Mouse (Mus musculus): Measurements from ENCODE around the gene Nrtn. TPM values are rescaled to one million over a fixed set of nuclear protein-coding genes. Genes with fewer than 3 reads are reported as not detected.
A peak's percentile ranks its signal among the peaks of the same experiment; 100 is the strongest.

The Nrtn gene
- polyA plus RNA-seq, 1 experiment, result 0.78 TPM

GRCm38 (mm10) chr17:56759261-56759660 lies 1.9 kb upstream of the Nrtn start:
- Histone ChIP-seq H3K27me3 (ENCODE audit: control insufficient read depth, insufficient read depth, insufficient read length) (peaks cover 32% of the 10 kb centered on the region), H3K4me3 (no peak overlapping the region), H3K79me2 (ENCODE audit: control insufficient read depth, insufficient read depth) (no peaks in the 10 kb centered on the region), H3K4me2 (ENCODE audit: low read depth) (no peak overlapping the region), H3K36me3 (ENCODE audit: control insufficient read depth, insufficient read depth) (no peaks in the 10 kb centered on the region), H3ac (ENCODE audit: control insufficient read depth, insufficient read length) (no peak overlapping the region)
- TF ChIP-seq MYOD1 (IDR thresholded peaks at IDR 0.05; ENCODE audit: control insufficient read depth in 1 of 3, insufficient read length in 2 of 3, low read depth in 2 of 3) (no peak), REST (IDR thresholded peaks at IDR 0.05; ENCODE audit: insufficient read depth, insufficient read length) (no peak), TCF3 (IDR thresholded peaks at IDR 0.05; ENCODE audit: insufficient read length, low read depth) (no peak), E2F4 (IDR thresholded peaks at IDR 0.05; ENCODE audit: insufficient read depth) (no peak), MYOG (IDR thresholded peaks at IDR 0.05; ENCODE audit: control insufficient read depth in 1 of 3, insufficient read depth in 1 of 3, insufficient read length in 2 of 3, low read depth in 2 of 3) (no peak), POLR2A (IDR thresholded peaks at IDR 0.05; ENCODE audit: insufficient read length, low read depth) (no peak), SRF (IDR thresholded peaks at IDR 0.05; ENCODE audit: control insufficient read depth, insufficient read length, low read depth) (no peak), POLR2AphosphoS2 (IDR thresholded peaks at IDR 0.05; ENCODE audit: insufficient read length, low read depth) (no peak)

- Histone ChIP-seq H3K79me2 (ENCODE audit: control insufficient read depth, insufficient read depth) (no peaks in the 10 kb centered on the region), H3K27me3 (ENCODE audit: control insufficient read depth, insufficient read depth, insufficient read length) (peaks cover 37% of the 10 kb centered on the region), H3ac (ENCODE audit: control insufficient read depth, insufficient read length) (no peak overlapping the region), H3K4me3 (no peak overlapping the region), H3K36me3 (ENCODE audit: control insufficient read depth, insufficient read depth) (no peaks in the 10 kb centered on the region), H3K4me2 (ENCODE audit: low read depth) (no peak overlapping the region)
- TF ChIP-seq POLR2A (IDR thresholded peaks at IDR 0.05; ENCODE audit: insufficient read length, low read depth), result no peak
- no peak for TF ChIP-seq CEBPB (IDR thresholded peaks at IDR 0.05; ENCODE audit: insufficient read depth, poor library complexity, severe bottlenecking)
- no peak for TF ChIP-seq SRF (IDR thresholded peaks at IDR 0.05; ENCODE audit: control insufficient read depth, insufficient read length, low read depth)
- no peak for TF ChIP-seq E2F4 (IDR thresholded peaks at IDR 0.05; ENCODE audit: insufficient read depth)
- no peak for TF ChIP-seq MYOD1 (IDR thresholded peaks at IDR 0.05; ENCODE audit: control insufficient read depth in 1 of 3, insufficient read length in 2 of 3, low read depth in 2 of 3)
Measured at GRCm38 (mm10) chr17:56758132-56758531, 802 bp upstream of the Nrtn start.

- no peak overlapping the region for H3ac ChIP-seq (ENCODE audit: control insufficient read depth, insufficient read length)
- H3K79me2 ChIP-seq (ENCODE audit: control insufficient read depth, insufficient read depth), result no peaks in the 10 kb centered on the region
- peak overlapping the region; percentile 50 for H3K4me2 ChIP-seq (ENCODE audit: low read depth)
- no peak overlapping the region for H3K4me3 ChIP-seq
- TF ChIP-seq POLR2A (IDR thresholded peaks at IDR 0.05; ENCODE audit: insufficient read length, low read depth), result no peak
- no peak for TF ChIP-seq TCF12 (IDR thresholded peaks at IDR 0.05; ENCODE audit: insufficient read depth, poor library complexity, severe bottlenecking)
- no peak for TF ChIP-seq SRF (IDR thresholded peaks at IDR 0.05; ENCODE audit: control insufficient read depth, insufficient read length, low read depth)
- no peak for TF ChIP-seq REST (IDR thresholded peaks at IDR 0.05; ENCODE audit: insufficient read depth, insufficient read length)
- no peak for TF ChIP-seq MYOD1 (IDR thresholded peaks at IDR 0.05; ENCODE audit: control insufficient read depth in 1 of 3, insufficient read length in 2 of 3, low read depth in 2 of 3)
- no peak for TF ChIP-seq USF1 (IDR thresholded peaks at IDR 0.05; ENCODE audit: low read depth)
- no peak for TF ChIP-seq E2F4 (IDR thresholded peaks at IDR 0.05; ENCODE audit: insufficient read depth)
- TF ChIP-seq CEBPB (IDR thresholded peaks at IDR 0.05; ENCODE audit: insufficient read depth, poor library complexity, severe bottlenecking), result no peak
- TF ChIP-seq MAX (IDR thresholded peaks at IDR 0.05; ENCODE audit: low read depth), result no peak
- TF ChIP-seq MYOG (IDR thresholded peaks at IDR 0.05; ENCODE audit: control insufficient read depth in 1 of 3, insufficient read depth in 1 of 3, insufficient read length in 2 of 3, low read depth in 2 of 3), result no peak
- TF ChIP-seq TCF3 (IDR thresholded peaks at IDR 0.05; ENCODE audit: insufficient read length, low read depth), result no peak
- no peaks in the 10 kb centered on the region for H3K36me3 ChIP-seq (ENCODE audit: control insufficient read depth, insufficient read depth)
- peaks cover 44% of the 10 kb centered on the region for H3K27me3 ChIP-seq (ENCODE audit: control insufficient read depth, insufficient read depth, insufficient read length)
Measured at GRCm38 (mm10) chr17:56756703-56757399, 479 bp downstream of the Nrtn start.

- no peak overlapping the region for H3K4me3 ChIP-seq
- no peak overlapping the region for H3ac ChIP-seq (ENCODE audit: control insufficient read depth, insufficient read length)
- H3K36me3 ChIP-seq (ENCODE audit: control insufficient read depth, insufficient read depth), result no peaks in the 10 kb centered on the region
- H3K4me2 ChIP-seq (ENCODE audit: low read depth), result no peak overlapping the region
- H3K27me3 ChIP-seq (ENCODE audit: control insufficient read depth, insufficient read depth, insufficient read length), result peaks cover 49% of the 10 kb centered on the region
- TF ChIP-seq TCF12 (IDR thresholded peaks at IDR 0.05; ENCODE audit: insufficient read depth, poor library complexity, severe bottlenecking) (no peak), E2F4 (IDR thresholded peaks at IDR 0.05; ENCODE audit: insufficient read depth) (no peak), MYOG (IDR thresholded peaks at IDR 0.05; ENCODE audit: control insufficient read depth in 1 of 3, insufficient read depth in 1 of 3, insufficient read length in 2 of 3, low read depth in 2 of 3) (no peak), REST (IDR thresholded peaks at IDR 0.05; ENCODE audit: insufficient read depth, insufficient read length) (no peak), USF1 (IDR thresholded peaks at IDR 0.05; ENCODE audit: low read depth) (no peak), SRF (IDR thresholded peaks at IDR 0.05; ENCODE audit: control insufficient read depth, insufficient read length, low read depth) (no peak), TCF3 (IDR thresholded peaks at IDR 0.05; ENCODE audit: insufficient read length, low read depth) (no peak), MAX (IDR thresholded peaks at IDR 0.05; ENCODE audit: low read depth) (no peak), POLR2A (IDR thresholded peaks at IDR 0.05; ENCODE audit: insufficient read length, low read depth) (no peak), POLR2AphosphoS2 (IDR thresholded peaks at IDR 0.05; ENCODE audit: insufficient read length, low read depth) (no peak), CEBPB (IDR thresholded peaks at IDR 0.05; ENCODE audit: insufficient read depth, poor library complexity, severe bottlenecking) (no peak), MYOD1 (IDR thresholded peaks at IDR 0.05; ENCODE audit: control insufficient read depth in 1 of 3, insufficient read length in 2 of 3, low read depth in 2 of 3) (no peak)
- no peaks in the 10 kb centered on the region for H3K79me2 ChIP-seq (ENCODE audit: control insufficient read depth, insufficient read depth)
Measured at GRCm38 (mm10) chr17:56754271-56755185, 2.8 kb downstream of the Nrtn start.
